Comparison of ENCODE assay signal across 8 mouse cellular contexts in the genomic region with DNA sequence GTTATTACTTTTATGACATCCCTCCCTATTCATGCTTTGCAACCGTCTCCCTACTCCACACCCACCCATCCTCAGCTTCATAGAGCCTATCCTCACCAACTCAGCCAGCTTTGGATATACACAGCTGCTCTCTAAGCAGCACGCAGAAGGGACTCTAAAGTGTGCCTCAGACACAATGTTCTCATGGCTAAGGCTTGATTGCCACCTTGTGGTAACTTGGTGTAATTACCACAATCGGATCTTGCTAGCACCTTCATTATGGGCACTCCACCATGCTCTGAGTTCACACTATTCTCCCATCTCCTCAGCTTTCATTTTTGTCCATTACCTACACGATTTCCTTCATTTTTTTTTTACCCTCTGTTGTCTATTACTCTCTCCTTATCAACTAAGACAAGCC. TPM values are rescaled to one million over a fixed set of nuclear protein-coding genes. Genes with fewer than 3 reads are reported as not detected.
DNase-seq lines count a peak whose midpoint lies in the region; ATAC-seq lines count a peak whose summit lies in the region.

No protein-coding gene starts in this region.

- H3K4me1 ChIP-seq in limb, embryonic 12.5 days (replicated peaks), result no peaks in the 10 kb centered on the region
- H3K4me1 ChIP-seq in midbrain, embryonic 16.5 days (ENCODE audit: control insufficient read depth, insufficient read depth, low read length), result no peaks in the 10 kb centered on the region

- H3K4me2 ChIP-seq in limb, embryonic 12.5 days, result no peak overlapping the region
- no peak overlapping the region for H3K4me2 ChIP-seq in midbrain, embryonic 16.5 days (ENCODE audit: low read length)

- WGBS in limb, embryonic 12.5 days, result 2% methylated on average over 4 of the region's 4 CpGs
- WGBS in midbrain, embryonic 16.5 days, result under 1% methylated on average over 4 of the region's 4 CpGs

- H3K9ac ChIP-seq in limb, embryonic 12.5 days (replicated peaks), result no peak overlapping the region
- no peak overlapping the region for H3K9ac ChIP-seq in midbrain, embryonic 16.5 days (ENCODE audit: low read depth, low read length)

- DNase-seq in 3T3-L1 (ENCODE audit: low read depth, low spot score), result peak; percentile 92
- peak; percentile 52 for DNase-seq in T-cell, adult 2 months (ENCODE audit: low spot score)
- DNase-seq in cerebellum, postnatal 36 days, result peak; percentile 8 to 43
- DNase-seq in gastrocnemius, postnatal 25 days, result peak; percentile 5
- peak; percentile 76 for DNase-seq in kidney, adult 9 months
- peak; percentile 68 for DNase-seq in telencephalon, adult 2 months (ENCODE audit: low read depth, low spot score)

- H3K27ac ChIP-seq in limb, embryonic 12.5 days, result no peak overlapping the region
- H3K27ac ChIP-seq in midbrain, embryonic 16.5 days (ENCODE audit: low read length), result no peak overlapping the region

- H3K36me3 ChIP-seq in limb, embryonic 12.5 days, result no peaks in the 10 kb centered on the region
- H3K36me3 ChIP-seq in midbrain, embryonic 16.5 days (ENCODE audit: control insufficient read depth, insufficient read depth, low read length), result no peaks in the 10 kb centered on the region

- no peak overlapping the region for H3K4me3 ChIP-seq in limb, embryonic 12.5 days (replicated peaks)
- no peak overlapping the region for H3K4me3 ChIP-seq in midbrain, embryonic 16.5 days (ENCODE audit: low read depth, low read length)

- H3K9me3 ChIP-seq in limb, embryonic 12.5 days, result no peaks in the 10 kb centered on the region
- H3K9me3 ChIP-seq in midbrain, embryonic 16.5 days (replicated peaks; ENCODE audit: control insufficient read depth, low read length, poor library complexity, severe bottlenecking), result no peaks in the 10 kb centered on the region

- peak; percentile 82; the same call in 1 of the 2 replicates for ATAC-seq in limb, embryonic 12.5 days (ENCODE audit: insufficient number of reproducible peaks, insufficient read depth, low FRiP score, low TSS enrichment, low read depth)
- peak; percentile 97 for ATAC-seq in midbrain, embryonic 16.5 days

- H3K27me3 ChIP-seq in limb, embryonic 12.5 days, result no peaks in the 10 kb centered on the region; the same call in 1 of the 2 replicates
- H3K27me3 ChIP-seq in midbrain, embryonic 16.5 days (ENCODE audit: control insufficient read depth, insufficient read depth, low read depth, low read length), result no peaks in the 10 kb centered on the region

RNA-seq across cellular contexts. Expression of gene Tchhl1, which starts 25.4 kb away (rescaled TPM):
- total RNA-seq in gastrocnemius, postnatal 25 days (2021), result not detected
- polyA plus RNA-seq in limb, embryonic 12.5 days (2016; fragmentation: Nextera tagmentation; extraction: Ambion mirVana), result not detected in 2 replicates
- polyA plus RNA-seq in midbrain, embryonic 16.5 days (2015; fragmentation: Nextera tagmentation; extraction: Ambion mirVana), result not detected in 2 replicates

RNA-seq across cellular contexts. Expression of gene S100a11, which starts 26.3 kb away (rescaled TPM):
- total RNA-seq in gastrocnemius, postnatal 25 days (2021), result 10 to 100 TPM; 50.6 to 90.7 TPM
- polyA plus RNA-seq in limb, embryonic 12.5 days (2016; fragmentation: Nextera tagmentation; extraction: Ambion mirVana), result 600 and 664 TPM in 2 replicates
- 135 and 141 TPM in 2 replicates for polyA plus RNA-seq in midbrain, embryonic 16.5 days (2015; fragmentation: Nextera tagmentation; extraction: Ambion mirVana)

RNA-seq across cellular contexts. Expression of gene Tchh, which starts 51.9 kb away (rescaled TPM):
- under 1 TPM in 1 of 2 experiments, not detected in 1; 0.05 TPM for total RNA-seq in gastrocnemius, postnatal 25 days (2021)
- 0.58 and 0.71 TPM in 2 replicates for polyA plus RNA-seq in limb, embryonic 12.5 days (2016; fragmentation: Nextera tagmentation; extraction: Ambion mirVana)
- polyA plus RNA-seq in midbrain, embryonic 16.5 days (2015; fragmentation: Nextera tagmentation; extraction: Ambion mirVana), result 1.1 and 1.2 TPM in 2 replicates

Comparison
In these comparisons a context has a peak if more than half of its experiments do, and no peak if none do; other contexts are left out.
1. DNase-seq: peak in every context shown above with its lines; median percentile 92 in 3T3-L1; 76 in kidney, adult 9 months; 68 in telencephalon, adult 2 months; 52 in T-cell, adult 2 months; 26 in cerebellum, postnatal 36 days; 5 in gastrocnemius, postnatal 25 days.